Mouse (Mus musculus): ENCODE results near the gene Vsig8. TPM values are rescaled to one million over a fixed set of nuclear protein-coding genes. Genes with fewer than 3 reads are reported as not detected.
A peak's percentile ranks its signal among the peaks of the same experiment; 100 is the strongest.

Gene Vsig8
- polyA plus RNA-seq, 1 experiment from 2014 or later: 1.3 TPM

DNA sequence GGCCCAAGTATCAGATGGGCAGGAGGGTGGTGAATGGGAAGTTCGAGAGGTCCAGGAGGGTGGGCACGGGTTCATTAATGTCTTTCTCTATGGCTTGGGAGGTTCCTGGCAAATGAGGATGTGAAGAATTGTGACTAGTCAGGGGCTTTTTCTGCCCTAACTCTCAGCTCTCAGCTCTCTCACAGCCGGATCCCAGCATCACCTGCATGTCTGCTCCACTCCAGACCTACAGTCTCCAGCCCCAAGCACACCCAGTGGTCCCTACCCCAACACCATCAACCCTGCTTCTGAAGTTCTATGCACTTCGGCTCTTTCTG, 41.6 kb upstream of the Vsig8 start:
- 0 out of 2 replicates have a peak, but pooled peaks cover 2% of the 10 kb centered on the region for H3K4me1 ChIP-seq (ENCODE audit: control insufficient read depth, insufficient read depth, low read length)
- no peaks in the 10 kb centered on the region; the same call in 1 of the 2 replicates for H3K9me3 ChIP-seq (replicated peaks; ENCODE audit: control insufficient read depth, low read length, poor library complexity, severe bottlenecking)
- no peaks in the 10 kb centered on the region for H3K36me3 ChIP-seq (ENCODE audit: control insufficient read depth, insufficient read depth, low read length)
- 69% methylated on average over 4 of the region's 4 CpGs for whole genome bisulfite sequencing
- H3K4me2 ChIP-seq (ENCODE audit: low read length): no peak overlapping the region
- H3K27ac ChIP-seq (ENCODE audit: low read length): no peak overlapping the region
- H3K9ac ChIP-seq (ENCODE audit: low read depth, low read length): no peak overlapping the region
- ATAC-seq: no peak
- no peak overlapping the region for H3K4me3 ChIP-seq (ENCODE audit: low read depth, low read length)
- H3K27me3 ChIP-seq (ENCODE audit: control insufficient read depth, insufficient read depth, low read depth, low read length): no peaks in the 10 kb centered on the region; the same call in 1 of the 2 replicates

DNA sequence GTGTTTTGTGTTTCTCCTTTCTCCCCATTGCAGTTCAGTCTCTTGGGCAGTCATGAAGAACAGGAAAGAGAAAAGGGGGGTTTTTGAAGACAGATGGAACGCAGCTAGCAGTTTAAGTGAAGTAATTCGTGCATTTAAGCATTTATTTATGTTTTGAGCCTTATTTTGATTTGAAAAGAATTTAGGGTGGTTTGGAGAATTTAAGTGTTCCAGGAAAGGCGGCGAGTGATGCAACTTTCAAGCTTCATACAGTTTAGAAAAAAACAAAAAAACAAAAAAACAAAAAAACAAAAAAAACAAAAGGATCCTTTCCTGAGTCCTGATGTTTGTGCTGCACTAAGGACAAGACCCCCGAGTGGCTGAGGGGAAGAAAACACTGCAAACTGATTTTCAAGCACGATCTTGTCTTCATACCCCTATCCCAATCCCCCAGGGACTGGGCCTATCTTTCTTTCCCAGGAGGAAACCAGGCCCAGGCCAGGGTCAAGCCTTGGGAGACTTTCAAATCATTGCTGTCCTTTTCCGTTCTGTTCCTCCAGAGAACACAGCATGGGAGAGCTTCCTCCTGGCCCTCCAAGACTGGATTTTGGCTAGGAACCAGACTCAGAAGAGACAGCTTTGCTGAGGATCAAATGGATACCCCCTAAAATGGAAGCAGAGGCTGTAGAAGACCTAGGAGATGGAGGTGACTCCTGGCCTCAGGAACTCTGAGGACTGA, 41.0 kb upstream of the Vsig8 start:
- Histone ChIP-seq H3K27me3 (ENCODE audit: control insufficient read depth, insufficient read depth, low read depth, low read length) (no peaks in the 10 kb centered on the region; the same call in 1 of the 2 replicates), H3K4me1 (ENCODE audit: control insufficient read depth, insufficient read depth, low read length) (0 out of 2 replicates have a peak, but pooled peaks cover 2% of the 10 kb centered on the region), H3K27ac (ENCODE audit: low read length) (no peak overlapping the region)

DNA sequence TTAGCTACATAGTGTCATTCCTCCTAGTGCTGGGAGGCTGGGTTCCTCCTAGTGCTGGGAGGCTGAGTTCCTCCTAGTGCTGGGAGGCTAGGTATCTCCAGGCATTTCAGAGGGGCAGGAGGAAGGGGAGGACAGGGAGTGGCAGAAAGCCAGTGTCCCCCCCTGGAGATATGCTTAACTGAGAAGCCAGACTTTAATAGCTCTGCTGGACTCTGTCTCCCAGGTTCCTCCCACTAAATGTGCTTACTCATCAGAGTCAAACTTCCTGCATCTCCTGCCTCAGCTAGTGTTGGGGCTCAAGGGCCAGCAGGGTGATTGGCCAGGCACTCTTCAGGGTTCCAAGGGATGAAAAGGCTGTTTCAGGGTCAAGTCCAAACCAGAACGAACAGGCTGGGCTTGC, 40.3 kb upstream of the Vsig8 start:
- no peak for ATAC-seq
- Histone ChIP-seq H3K27me3 (ENCODE audit: control insufficient read depth, insufficient read depth, low read depth, low read length) (no peaks in the 10 kb centered on the region; the same call in 1 of the 2 replicates), H3K4me3 (ENCODE audit: low read depth, low read length) (no peak overlapping the region), H3K4me1 (ENCODE audit: control insufficient read depth, insufficient read depth, low read length) (peaks cover 5% of the 10 kb centered on the region; the same call in 1 of the 2 replicates), H3K4me2 (ENCODE audit: low read length) (no peak overlapping the region), H3K27ac (ENCODE audit: low read length) (no peak overlapping the region), H3K36me3 (ENCODE audit: control insufficient read depth, insufficient read depth, low read length) (no peaks in the 10 kb centered on the region), H3K9me3 (replicated peaks; ENCODE audit: control insufficient read depth, low read length, poor library complexity, severe bottlenecking) (no peaks in the 10 kb centered on the region; the same call in 1 of the 2 replicates), H3K9ac (ENCODE audit: low read depth, low read length) (no peak overlapping the region)
- WGBS: 67% methylated on average over 1 of the region's 1 CpGs

More for the DNA sequence above, 41.0 kb upstream of the Vsig8 start:
- no peaks in the 10 kb centered on the region; the same call in 1 of the 2 replicates for H3K9me3 ChIP-seq (replicated peaks; ENCODE audit: control insufficient read depth, low read length, poor library complexity, severe bottlenecking)
- H3K36me3 ChIP-seq (ENCODE audit: control insufficient read depth, insufficient read depth, low read length): no peaks in the 10 kb centered on the region
- H3K9ac ChIP-seq (ENCODE audit: low read depth, low read length): no peak overlapping the region
- no peak for ATAC-seq
- no peak overlapping the region for H3K4me3 ChIP-seq (ENCODE audit: low read depth, low read length)
- H3K4me2 ChIP-seq (ENCODE audit: low read length): no peak overlapping the region
- WGBS: 79% methylated on average over 7 of the region's 7 CpGs

DNA sequence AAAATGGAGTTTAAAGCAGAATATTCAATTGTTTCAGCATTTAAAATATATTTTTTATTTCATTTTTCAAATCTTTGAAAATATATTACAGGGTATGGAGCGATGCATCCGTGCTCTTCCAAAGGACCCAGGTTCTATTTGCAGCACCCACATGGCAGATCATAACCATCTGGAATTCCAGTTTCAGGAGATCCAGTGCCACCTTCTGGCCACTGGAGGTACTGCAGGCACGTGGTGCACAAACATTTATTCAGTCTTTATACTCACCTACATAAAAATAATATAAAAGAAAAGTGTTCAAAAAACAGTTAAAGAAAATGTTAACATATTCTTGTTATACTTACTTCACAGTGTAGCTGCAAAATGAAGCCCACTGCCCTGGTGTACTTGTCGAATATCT, 37.7 kb upstream of the Vsig8 start:
- 80% methylated on average over 4 of the region's 4 CpGs for WGBS
- Histone ChIP-seq H3K27me3 (ENCODE audit: control insufficient read depth, insufficient read depth, low read depth, low read length) (no peaks in the 10 kb centered on the region; the same call in 1 of the 2 replicates), H3K9ac (ENCODE audit: low read depth, low read length) (no peak overlapping the region), H3K4me1 (ENCODE audit: control insufficient read depth, insufficient read depth, low read length) (peaks cover 13% of the 10 kb centered on the region; the same call in 1 of the 2 replicates), H3K9me3 (replicated peaks; ENCODE audit: control insufficient read depth, low read length, poor library complexity, severe bottlenecking) (no peaks in the 10 kb centered on the region; the same call in 1 of the 2 replicates), H3K27ac (ENCODE audit: low read length) (no peak overlapping the region), H3K4me2 (ENCODE audit: low read length) (no peak overlapping the region), H3K4me3 (ENCODE audit: low read depth, low read length) (no peak overlapping the region), H3K36me3 (ENCODE audit: control insufficient read depth, insufficient read depth, low read length) (no peaks in the 10 kb centered on the region)
- no peak for ATAC-seq

DNA sequence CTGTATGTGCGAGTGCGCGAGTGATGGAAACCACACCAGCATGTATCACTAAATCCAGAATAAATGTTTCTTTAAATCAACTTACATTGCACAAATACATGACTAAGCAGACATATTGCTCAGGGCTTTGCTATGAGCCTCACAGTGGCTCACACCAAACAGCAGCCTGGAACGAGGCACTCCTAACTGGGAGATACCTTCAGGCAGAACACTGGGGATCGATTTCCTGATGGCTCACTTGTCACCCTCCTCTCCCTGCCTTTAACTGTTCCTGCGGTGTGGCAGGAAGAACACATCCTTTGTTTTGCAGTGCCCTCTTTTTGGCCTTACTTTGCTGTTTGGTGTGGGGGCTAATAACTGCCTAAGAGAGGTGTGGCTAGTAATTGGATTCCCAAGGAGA, 36.1 kb upstream of the Vsig8 start:
- peaks cover 13% of the 10 kb centered on the region; the same call in 1 of the 2 replicates for H3K4me1 ChIP-seq (ENCODE audit: control insufficient read depth, insufficient read depth, low read length)
- 68% methylated on average over 6 of the region's 6 CpGs for WGBS
- H3K9me3 ChIP-seq (replicated peaks; ENCODE audit: control insufficient read depth, low read length, poor library complexity, severe bottlenecking): no peaks in the 10 kb centered on the region; the same call in 1 of the 2 replicates
- ATAC-seq: no peak
- no peak overlapping the region for H3K9ac ChIP-seq (ENCODE audit: low read depth, low read length)
- no peak overlapping the region for H3K27ac ChIP-seq (ENCODE audit: low read length)
- no peak overlapping the region for H3K4me2 ChIP-seq (ENCODE audit: low read length)
- H3K27me3 ChIP-seq (ENCODE audit: control insufficient read depth, insufficient read depth, low read depth, low read length): no peaks in the 10 kb centered on the region
- no peaks in the 10 kb centered on the region for H3K36me3 ChIP-seq (ENCODE audit: control insufficient read depth, insufficient read depth, low read length)
- no peak overlapping the region for H3K4me3 ChIP-seq (ENCODE audit: low read depth, low read length)

DNA sequence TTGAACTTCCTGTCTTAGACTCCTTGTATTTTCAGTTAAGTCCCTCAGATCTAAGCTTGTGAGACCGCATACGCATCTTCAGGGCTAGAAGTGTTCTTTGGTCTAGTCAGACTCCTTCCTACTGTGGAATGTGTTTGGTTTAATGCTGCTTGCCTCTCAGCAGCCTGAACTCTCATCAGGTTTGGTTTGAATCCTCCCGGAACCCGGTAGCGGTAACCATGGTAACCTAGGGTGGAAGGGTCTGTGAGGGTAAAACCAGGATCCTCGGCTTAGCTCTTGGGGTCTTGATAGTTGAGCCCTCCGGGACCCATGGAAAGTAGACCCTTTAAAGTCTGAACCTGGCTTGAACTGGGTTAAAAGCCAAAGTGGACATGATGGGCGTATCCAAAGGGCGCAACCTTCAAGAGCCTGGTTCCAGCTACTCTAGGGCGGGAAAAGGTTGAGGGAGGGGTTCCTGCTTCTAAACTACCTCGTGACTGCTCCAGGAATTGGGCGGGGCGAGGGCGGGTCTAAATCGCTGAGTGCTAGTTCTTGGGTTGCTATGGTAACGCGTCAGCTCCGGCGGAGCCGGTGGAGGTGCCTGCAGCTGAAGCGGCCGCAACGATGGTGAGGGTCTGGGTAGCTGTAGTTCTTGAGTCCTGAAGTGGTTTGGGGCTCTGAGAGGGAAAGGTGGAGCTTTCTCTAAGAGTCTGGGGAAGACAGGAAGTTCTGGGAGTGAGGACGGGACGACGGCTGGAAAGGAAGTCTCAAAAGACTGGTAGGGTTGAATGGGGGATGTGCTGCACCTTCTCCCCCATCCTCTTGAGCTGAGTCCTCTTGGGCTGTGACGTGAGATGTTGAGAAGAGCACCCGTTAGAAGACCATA, 34.9 kb upstream of the Vsig8 start, which contains the start of gene Cfap45:
Gene Cfap45 (plus strand): TSS at position 226 of the 865 bp plus-strand sequence.
- ATAC-seq: peak; percentile 93
- H3K9me3 ChIP-seq (replicated peaks; ENCODE audit: control insufficient read depth, low read length, poor library complexity, severe bottlenecking): no peaks in the 10 kb centered on the region; the same call in 1 of the 2 replicates
- H3K4me2 ChIP-seq (ENCODE audit: low read length): peak within 1 kb of the TSS; percentile 70
- peak within 1 kb of the TSS; percentile 63 for H3K27ac ChIP-seq (ENCODE audit: low read length)
- peak within 1 kb of the TSS; percentile 42 for H3K4me3 ChIP-seq (ENCODE audit: low read depth, low read length)
- no peaks in the 10 kb centered on the region for H3K27me3 ChIP-seq (ENCODE audit: control insufficient read depth, insufficient read depth, low read depth, low read length)
- H3K36me3 ChIP-seq (ENCODE audit: control insufficient read depth, insufficient read depth, low read length): no peaks in the 10 kb centered on the region
- H3K9ac ChIP-seq (ENCODE audit: low read depth, low read length): peak within 1 kb of the TSS; percentile 33; the same call in 1 of the 2 replicates
- WGBS: 3% methylated on average over 28 of the region's 28 CpGs
- H3K4me1 ChIP-seq (ENCODE audit: control insufficient read depth, insufficient read depth, low read length): peaks cover 13% of the 10 kb centered on the region; the same call in 1 of the 2 replicates

DNA sequence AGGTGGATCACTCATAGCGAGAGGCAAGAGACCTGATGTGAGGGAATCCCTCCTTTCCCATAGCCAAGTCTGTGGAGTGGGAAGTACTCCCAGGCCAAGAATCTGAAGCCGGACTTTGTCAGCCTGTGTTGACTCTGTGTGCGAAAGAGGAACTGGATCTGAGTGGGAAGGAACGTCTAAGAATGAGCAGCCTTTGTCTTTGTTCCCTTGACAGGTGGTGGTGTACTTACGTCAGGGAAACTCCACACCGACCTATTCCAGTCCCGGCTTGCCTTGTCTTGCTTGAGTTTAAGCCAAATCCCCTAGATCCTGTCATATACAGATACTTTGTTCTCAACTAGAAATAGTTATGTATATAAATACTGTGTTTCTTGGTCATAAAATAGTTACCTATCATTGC, 33.2 kb upstream of the Vsig8 start:
- no peak for ATAC-seq
- no peaks in the 10 kb centered on the region for H3K27me3 ChIP-seq (ENCODE audit: control insufficient read depth, insufficient read depth, low read depth, low read length)
- H3K9ac ChIP-seq (ENCODE audit: low read depth, low read length): no peak overlapping the region
- H3K4me1 ChIP-seq (ENCODE audit: control insufficient read depth, insufficient read depth, low read length): peaks cover 13% of the 10 kb centered on the region; the same call in 1 of the 2 replicates
- H3K9me3 ChIP-seq (replicated peaks; ENCODE audit: control insufficient read depth, low read length, poor library complexity, severe bottlenecking): no peaks in the 10 kb centered on the region; the same call in 1 of the 2 replicates
- WGBS: 74% methylated on average over 7 of the region's 7 CpGs
- H3K4me3 ChIP-seq (ENCODE audit: low read depth, low read length): no peak overlapping the region
- H3K27ac ChIP-seq (ENCODE audit: low read length): no peak overlapping the region
- no peaks in the 10 kb centered on the region for H3K36me3 ChIP-seq (ENCODE audit: control insufficient read depth, insufficient read depth, low read length)
- no peak overlapping the region for H3K4me2 ChIP-seq (ENCODE audit: low read length)

DNA sequence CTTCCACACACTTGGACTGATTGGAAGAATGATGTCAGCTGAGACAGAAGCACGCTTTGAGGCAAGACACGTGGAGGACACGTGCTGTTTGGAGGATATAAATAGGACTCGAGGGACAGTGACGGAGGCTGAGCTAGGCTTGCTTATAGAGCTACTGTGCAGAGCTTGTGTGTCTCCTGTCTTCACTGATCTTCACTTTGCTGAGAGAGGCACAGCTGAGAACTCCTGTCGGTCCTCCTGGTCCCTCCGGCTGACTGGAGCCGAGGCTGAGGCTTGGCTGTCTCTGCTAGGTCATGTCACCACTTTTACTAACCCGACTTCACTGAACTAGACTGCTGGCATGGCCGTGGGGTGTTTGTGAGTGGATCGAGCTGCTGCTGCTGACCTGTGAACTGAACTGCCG, 32.0 kb upstream of the Vsig8 start:
- peaks cover 13% of the 10 kb centered on the region; the same call in 1 of the 2 replicates for H3K4me1 ChIP-seq (ENCODE audit: control insufficient read depth, insufficient read depth, low read length)
- ATAC-seq: no peak
- H3K27me3 ChIP-seq (ENCODE audit: control insufficient read depth, insufficient read depth, low read depth, low read length): no peaks in the 10 kb centered on the region

More for the DNA sequence above, 32.0 kb upstream of the Vsig8 start:
- 67% methylated on average over 12 of the region's 12 CpGs for WGBS
- H3K9ac ChIP-seq (ENCODE audit: low read depth, low read length): no peak overlapping the region
- H3K9me3 ChIP-seq (replicated peaks; ENCODE audit: control insufficient read depth, low read length, poor library complexity, severe bottlenecking): no peaks in the 10 kb centered on the region
- no peaks in the 10 kb centered on the region for H3K36me3 ChIP-seq (ENCODE audit: control insufficient read depth, insufficient read depth, low read length)
- H3K4me2 ChIP-seq (ENCODE audit: low read length): no peak overlapping the region
- no peak overlapping the region for H3K27ac ChIP-seq (ENCODE audit: low read length)
- no peak overlapping the region for H3K4me3 ChIP-seq (ENCODE audit: low read depth, low read length)

Data from midbrain, embryonic 16.5 days (tissue).